Mouse (Mus musculus): ENCODE data around the gene Nfe2.

Gene Nfe2

GRCm38 (mm10) chr15:103257790-103258728, at the start of gene Nfe2:
Gene Nfe2, minus strand, starts transcription at chr15:103258403.
- in situ Hi-C loops (cut with MseI, MboI), result no loop called here

GRCm38 (mm10) chr15:103307125-103307524, 48.9 kb upstream of the Nfe2 start:
- in situ Hi-C loops (cut with MseI, MboI), result no loop called here

- in situ Hi-C loops (cut with MseI, MboI), result no loop called here
Measured at GRCm38 (mm10) chr15:103305792-103306645, 47.8 kb upstream of the Nfe2 start.

DNA sequence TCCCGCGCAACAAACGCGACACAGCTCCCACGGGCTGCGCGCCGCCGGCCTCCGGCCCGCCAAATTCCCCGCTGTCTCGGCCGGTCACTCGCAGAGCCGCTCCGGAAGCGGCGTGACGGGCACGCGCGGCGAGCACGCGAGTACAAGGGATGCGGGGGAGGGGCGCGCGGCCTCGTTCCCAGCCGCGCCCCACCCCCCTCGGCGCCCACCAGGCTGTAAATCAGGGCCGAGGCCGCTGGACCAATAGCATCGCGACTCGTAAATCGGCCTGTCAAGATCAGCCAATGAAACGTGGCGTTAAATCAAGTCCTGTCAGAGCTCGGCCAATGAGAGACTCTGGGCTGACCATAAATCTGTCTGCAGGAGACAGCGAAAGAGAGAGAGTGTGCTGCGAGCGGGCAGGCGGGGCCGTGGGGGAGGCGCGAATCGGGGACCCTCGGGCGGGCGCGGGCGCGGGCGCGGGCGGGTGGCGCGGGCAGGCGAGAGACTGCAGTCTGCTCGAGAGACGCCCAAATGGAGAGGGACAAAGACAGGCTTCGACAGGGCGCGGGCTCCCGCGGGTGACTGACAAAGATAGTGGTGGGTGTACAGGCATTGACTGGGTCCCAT, 47.0 kb upstream of the Nfe2 start:
- in situ Hi-C loops (cut with MseI, MboI), result no loop called here

DNA sequence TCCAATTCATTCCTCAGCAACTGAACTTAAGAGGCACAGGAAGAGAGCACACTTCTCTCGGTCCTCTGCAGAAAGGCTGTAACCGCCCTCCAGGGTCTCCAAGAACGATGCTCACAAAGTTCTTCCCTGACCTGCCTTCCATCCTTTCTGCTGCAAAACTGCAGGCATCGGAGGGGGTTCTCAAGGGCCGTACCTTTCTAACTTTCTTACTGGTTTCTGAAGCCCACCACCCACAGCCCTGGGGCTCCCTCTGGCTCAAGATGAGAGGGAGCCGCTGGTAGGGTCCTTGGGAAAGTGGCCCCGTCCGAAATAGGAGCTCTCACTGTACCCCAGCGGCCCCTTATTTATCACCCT, 46.4 kb upstream of the Nfe2 start:
- in situ Hi-C loops (cut with MseI, MboI), result no loop called here

DNA sequence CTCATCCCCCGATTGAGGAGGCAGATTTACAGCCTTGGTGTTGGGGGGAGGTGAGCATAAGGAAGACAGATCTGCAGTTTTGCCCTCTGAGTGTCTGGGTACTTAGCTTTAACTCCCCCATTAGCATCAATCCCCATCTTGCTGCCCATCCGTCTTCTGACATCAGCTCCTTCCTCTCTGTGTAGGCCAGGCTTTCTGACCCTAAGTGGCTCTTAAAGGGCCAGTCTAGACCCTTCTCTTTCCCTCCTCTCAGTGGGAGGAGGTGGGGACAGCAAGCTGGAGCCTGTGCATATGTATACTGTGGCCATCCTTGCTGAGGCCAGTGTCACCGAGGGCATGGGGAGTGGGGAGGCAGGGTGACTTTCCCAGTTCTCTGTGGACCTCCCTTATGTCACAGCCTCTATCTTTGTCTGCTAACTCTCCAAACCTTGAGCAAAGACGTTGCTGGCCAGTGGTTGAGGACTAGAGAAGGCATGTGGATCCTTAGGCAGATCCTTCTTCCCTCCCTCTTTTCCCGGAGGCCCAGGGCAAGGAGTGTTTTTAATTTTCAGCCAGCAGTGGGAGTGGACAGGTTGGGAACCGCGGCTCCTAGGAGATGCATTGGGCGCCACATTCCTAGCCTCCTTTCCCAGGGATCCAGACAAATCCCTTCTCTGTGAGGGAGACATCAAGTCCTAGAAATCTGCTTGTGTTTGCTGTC, 45.9 kb upstream of the Nfe2 start:
- in situ Hi-C loops (cut with MseI, MboI), result no loop called here

DNA sequence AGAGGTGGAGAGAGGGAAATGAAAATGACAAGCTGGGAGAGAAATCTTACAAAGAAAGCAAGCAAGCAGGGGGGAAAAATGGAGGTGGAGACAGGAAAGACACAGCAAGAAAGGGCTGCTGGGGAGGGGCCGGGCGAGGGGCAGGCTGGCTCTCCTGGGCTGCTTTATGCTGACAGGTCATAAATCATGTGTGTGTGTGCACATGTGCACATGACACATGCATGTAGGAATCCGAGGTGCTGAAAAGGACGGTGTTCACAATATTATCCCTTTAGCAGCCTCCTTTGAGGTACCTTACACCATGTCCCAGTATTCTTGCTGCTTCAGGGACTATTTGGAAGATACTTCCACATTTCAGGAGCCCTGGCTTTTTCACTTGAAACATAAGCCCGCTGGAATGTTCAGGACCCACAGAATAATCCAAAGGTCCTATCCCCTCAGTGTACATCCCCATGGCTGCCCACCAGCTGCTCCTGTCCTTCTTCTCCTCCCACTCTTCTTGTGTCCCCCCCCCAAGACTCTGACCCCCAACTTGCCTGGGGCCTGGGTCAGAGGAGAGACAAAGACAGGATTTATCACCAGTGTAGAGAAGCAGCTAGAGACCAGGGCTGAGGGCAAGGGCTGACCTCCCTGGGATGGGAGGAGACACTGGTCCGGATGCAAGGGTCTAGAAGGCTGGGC, 44.3 kb upstream of the Nfe2 start:
- in situ Hi-C loops (cut with MseI, MboI), result no loop called here

DNA sequence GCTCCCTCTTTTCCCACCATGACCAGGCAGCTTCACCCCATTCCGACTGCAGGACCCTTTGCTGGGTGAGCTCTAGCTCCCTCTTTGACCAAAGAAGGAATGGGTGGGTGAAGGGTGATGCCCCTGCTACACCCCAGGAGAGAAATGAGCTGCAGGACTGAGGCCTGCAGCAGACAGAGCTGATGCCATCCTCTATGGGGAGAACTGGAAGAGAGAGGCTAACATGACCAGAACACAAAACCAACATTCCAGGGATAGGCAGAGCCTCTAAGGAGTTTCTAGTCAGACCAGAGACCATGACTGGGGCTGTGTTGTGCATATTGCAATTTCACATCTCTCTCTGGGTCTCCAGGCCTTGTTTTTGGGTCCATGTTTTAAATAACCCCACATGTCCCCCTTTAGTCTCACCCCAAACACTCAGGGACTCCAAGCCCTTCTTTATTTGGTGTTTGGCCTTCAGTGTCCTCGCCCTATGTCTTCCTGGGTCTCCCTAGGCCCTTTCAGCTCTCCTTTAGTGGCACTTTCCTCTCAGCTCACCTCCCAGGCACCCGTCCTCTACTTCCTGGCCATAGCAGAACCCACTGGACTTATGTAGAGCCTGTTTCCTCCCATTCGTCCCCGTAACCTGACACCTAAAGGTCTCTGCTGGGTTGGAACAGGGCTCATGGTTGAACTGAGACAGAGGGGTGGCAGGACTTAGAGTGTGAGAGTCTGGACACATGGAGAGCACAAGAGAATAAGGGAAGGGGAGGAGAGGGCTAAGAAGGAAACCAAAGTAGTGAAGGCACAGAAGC, 43.5 kb upstream of the Nfe2 start:
- in situ Hi-C loops (cut with MseI, MboI), result no loop called here

GRCm38 (mm10) chr15:103301046-103301445, 42.8 kb upstream of the Nfe2 start:
- in situ Hi-C loops (cut with MseI, MboI), result no loop called here

DNA sequence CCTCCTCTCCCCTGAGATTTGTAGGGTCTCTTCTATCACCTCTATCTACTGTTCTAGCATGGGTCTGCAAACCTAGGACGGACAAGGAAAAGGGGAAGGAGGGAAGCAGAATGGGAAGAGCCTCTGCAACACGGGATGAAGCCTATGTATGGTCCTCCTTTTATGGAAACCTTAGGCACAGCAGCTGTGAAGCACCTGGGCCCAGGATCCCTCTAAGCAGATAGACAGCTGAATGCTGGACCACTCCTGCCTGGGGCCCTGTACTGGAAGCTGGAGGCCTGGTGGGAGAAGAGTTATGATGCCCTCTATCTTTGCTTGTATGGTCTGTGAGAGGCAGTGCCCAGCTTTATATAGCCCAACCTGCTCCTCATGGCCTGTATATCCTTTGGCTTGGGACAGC, 42.4 kb upstream of the Nfe2 start:
- in situ Hi-C loops (cut with MseI, MboI), result no loop called here

DNA sequence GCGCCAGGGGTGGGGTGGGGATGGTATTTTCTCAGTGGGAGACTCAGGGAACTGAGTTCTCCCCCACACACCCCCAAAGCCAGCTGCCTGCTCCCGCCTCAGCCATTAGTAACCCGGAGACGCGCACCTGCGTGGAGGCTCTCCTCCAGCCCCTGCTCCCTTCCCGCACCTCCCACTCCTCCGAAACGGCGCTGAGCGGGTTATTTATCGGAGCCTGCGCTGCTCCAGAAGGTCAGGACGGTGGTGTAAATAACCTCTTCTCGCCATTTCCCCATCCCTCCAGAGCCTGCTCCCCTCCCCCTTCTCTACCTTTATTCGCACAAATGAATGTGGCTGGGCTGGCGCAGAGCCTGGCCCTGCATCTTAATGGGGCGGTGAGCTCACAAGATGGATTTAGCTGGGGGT, 41.9 kb upstream of the Nfe2 start:
- in situ Hi-C loops (cut with MseI, MboI), result no loop called here

DNA sequence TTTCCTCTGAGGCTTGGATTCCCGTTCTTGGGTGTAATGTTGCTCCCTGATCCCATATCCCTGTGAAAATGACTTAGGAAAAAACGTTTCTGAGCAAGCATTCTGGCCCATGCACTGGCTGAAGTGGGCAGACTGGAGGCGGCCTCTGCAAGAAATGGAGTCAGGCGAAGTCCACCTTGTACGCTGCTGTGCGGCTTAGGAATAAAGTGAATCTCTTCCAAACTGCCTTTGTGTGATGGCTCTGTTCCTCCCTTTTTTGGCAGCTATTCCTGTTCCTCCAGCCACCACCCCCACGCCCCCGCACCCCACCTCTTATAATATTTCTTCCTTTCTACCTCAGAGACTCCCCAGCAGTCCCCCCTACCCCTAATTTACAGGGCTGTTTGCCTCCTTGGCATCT, 41.4 kb upstream of the Nfe2 start:
- in situ Hi-C loops (cut with MseI, MboI), result no loop called here

DNA sequence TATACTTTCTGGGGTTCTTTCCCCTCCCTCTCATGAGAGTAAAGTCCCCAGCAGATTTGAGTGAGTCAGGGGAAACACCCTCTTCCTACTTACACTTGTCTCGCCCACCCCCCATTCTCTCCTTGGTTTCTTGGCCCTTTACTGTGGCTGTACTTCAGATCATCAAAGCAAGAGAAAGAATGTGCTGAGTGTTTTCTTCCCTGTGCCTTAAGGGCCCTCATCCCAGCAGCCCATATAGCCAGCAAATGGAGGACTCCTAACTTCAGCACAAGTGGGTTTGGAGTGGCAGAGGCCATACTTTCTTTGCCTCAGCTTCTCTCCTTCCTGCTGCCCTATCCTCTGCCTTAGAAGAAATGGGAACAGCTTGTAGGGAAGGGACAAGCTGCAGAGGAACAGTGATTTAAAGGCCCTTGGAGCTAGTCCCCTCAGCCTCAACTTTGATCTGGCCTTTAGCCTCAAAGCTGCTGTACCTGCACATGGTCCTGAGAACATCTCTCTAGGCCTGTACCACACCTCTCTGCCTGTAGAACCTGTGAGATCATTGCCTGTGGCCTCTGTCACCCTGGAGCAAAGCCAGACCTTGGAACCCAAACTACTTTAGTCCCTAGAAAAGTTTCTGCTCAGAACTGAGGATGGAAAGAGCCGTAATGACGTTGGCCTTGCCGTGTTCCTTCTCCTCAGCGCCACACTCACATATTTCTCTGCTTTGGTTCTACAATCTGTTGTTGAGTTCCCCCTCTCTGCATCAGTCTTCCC, 40.8 kb upstream of the Nfe2 start:
- in situ Hi-C loops (cut with MseI, MboI), result no loop called here

DNA sequence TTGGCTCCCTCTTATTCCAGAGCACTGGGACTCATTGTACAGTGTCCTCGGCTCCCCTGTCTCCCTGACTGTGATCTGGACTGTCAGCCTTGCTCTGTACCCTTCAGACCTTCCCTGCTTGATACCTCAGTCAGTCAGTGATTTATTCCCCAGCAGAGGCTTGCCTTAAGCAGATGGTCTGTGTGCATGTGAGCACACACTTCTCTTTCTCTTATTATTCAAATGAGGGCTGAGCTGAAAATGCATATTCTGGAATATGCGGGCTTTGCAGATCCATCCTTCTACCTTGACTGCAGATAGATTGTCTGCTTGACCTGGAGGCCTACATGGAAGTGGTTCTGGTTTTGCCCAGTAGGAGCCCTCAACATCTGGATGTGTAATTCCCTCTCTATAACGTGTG, 39.8 kb upstream of the Nfe2 start:
- in situ Hi-C loops (cut with MseI, MboI), result no loop called here

GRCm38 (mm10) chr15:103297313-103297712, 39.1 kb upstream of the Nfe2 start:
- in situ Hi-C loops (cut with MseI, MboI), result no loop called here

DNA sequence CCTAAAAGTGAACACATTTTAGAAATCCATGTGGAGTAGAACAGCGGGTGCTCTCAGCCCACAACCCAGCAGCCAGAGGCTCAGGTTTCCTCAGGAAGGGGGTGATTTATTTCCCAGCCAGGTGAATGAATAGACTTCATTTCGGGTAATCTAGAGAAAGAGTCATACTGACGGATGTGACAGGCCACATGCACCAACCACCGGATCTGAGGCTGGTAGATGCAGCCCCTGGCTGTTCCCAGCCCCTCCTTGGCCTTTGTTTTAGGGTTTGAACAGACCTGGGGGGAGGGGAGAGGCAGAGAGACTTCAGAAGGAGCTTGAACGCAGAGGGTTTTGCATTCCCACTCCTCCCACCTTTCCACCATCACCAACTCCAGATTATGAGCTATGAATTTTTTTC, 37.6 kb upstream of the Nfe2 start:
- in situ Hi-C loops (cut with MseI, MboI), result no loop called here

- in situ Hi-C loops (cut with MseI, MboI), result no loop called here
Measured at GRCm38 (mm10) chr15:103294649-103295048, 36.4 kb upstream of the Nfe2 start.

GRCm38 (mm10) chr15:103293375-103293774, 35.2 kb upstream of the Nfe2 start:
- in situ Hi-C loops (cut with MseI, MboI), result no loop called here

DNA sequence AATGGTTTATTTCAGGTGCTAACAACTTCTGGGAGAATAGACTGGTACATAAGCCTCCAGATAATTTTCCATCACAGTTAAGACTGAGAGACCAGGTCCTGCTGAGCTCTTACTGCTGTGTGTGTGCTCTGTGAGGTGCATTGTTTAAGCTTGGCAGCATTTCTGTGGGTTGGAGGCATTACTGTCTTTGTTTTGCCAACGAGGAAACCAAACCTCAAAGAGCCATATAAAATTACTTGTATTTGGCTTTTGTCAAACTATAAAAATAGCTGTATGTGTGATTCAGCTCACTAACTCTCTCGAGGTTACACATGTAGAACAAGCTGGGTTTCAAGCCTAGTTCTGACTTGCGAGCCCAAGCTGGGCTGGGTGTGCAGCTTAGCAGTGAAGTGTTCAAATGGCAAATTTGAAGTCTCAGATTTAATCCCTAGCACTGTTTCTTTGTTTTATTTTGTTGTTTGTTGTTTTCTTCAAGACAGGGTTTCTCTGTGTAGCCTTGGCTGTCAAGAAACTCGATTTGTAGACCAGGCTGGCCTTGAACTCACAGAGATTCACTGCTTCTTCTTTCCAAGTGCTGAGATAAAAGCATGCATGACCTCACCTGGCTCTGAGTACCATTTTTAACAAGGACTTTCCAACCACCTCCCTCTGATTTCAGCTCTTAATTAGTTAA, 34.6 kb upstream of the Nfe2 start:
- in situ Hi-C loops (cut with MseI, MboI), result no loop called here

Data from mouse trophoblast stem cell (cell line).